Mouse (Mus musculus) heart, postnatal 4 days (tissue): ENCODE results near the gene Slc25a23. TPM values are rescaled to one million over a fixed set of nuclear protein-coding genes. Genes with fewer than 3 reads are reported as not detected.

Experiments used
- DNase-seq: peaks from one replicate; pipeline ENCODE4 v3.0.0; 2021
- total RNA-seq, 2 experiments: library from RNA; stranded (reverse); gene quantifications; 2 replicates each; pipeline ENCODE4 v1.2.3; 2021

The Slc25a23 gene
- 10 to 100 TPM; 78.3 to 81.6 TPM for total RNA-seq

GRCm38 (mm10) chr17:57059486-57059977 is at the start of gene Slc25a23:
Gene Slc25a23, minus strand, starts transcription at chr17:57059863.
- peak; percentile 74 for DNase-seq

GRCm38 (mm10) chr17:57108666-57109171 is 49.1 kb upstream of the Slc25a23 start:
- DNase-seq: no peak

GRCm38 (mm10) chr17:57108040-57108665 is 48.5 kb upstream of the Slc25a23 start:
- DNase-seq: no peak

GRCm38 (mm10) chr17:57107064-57107463 is 47.4 kb upstream of the Slc25a23 start:
- no peak for DNase-seq

GRCm38 (mm10) chr17:57106035-57106368 is 46.3 kb upstream of the Slc25a23 start:
- no peak for DNase-seq

- DNase-seq: peak; percentile 31
These were observed 45.7 kb upstream of the Slc25a23 start, which contains the start of gene Tnfsf9 for GRCm38 (mm10) chr17:57105181-57106034. Gene Tnfsf9, plus strand, starts transcription at chr17:57105325.

- no peak for DNase-seq
These were observed 44.8 kb upstream of the Slc25a23 start for GRCm38 (mm10) chr17:57104496-57104895.

GRCm38 (mm10) chr17:57102276-57102675 is 42.6 kb upstream of the Slc25a23 start:
- DNase-seq: no peak

GRCm38 (mm10) chr17:57099629-57100325 is 40.1 kb upstream of the Slc25a23 start:
- peak; percentile 31 for DNase-seq

GRCm38 (mm10) chr17:57098321-57098720 is 38.7 kb upstream of the Slc25a23 start:
- no peak for DNase-seq

- DNase-seq: peak; percentile 89
These were observed 36.9 kb upstream of the Slc25a23 start for GRCm38 (mm10) chr17:57096623-57096920.

GRCm38 (mm10) chr17:57095855-57096622 is 36.4 kb upstream of the Slc25a23 start:
- peak; percentile 54 for DNase-seq

GRCm38 (mm10) chr17:57094222-57094621 is 34.6 kb upstream of the Slc25a23 start:
- DNase-seq: no peak

- DNase-seq: peak; percentile 52
These were observed 27.6 kb upstream of the Slc25a23 start, which contains the start of gene Tubb4a for GRCm38 (mm10) chr17:57087049-57087832. Gene Tubb4a, minus strand, starts transcription at chr17:57087782.

- peak; percentile 8 for DNase-seq
These were observed 26.5 kb upstream of the Slc25a23 start for GRCm38 (mm10) chr17:57085970-57086757.

- no peak for DNase-seq
These were observed 22.8 kb upstream of the Slc25a23 start for GRCm38 (mm10) chr17:57082481-57082880.

GRCm38 (mm10) chr17:57081234-57081842 is 21.7 kb upstream of the Slc25a23 start:
- no peak for DNase-seq

- no peak for DNase-seq
These were observed 20.3 kb upstream of the Slc25a23 start for GRCm38 (mm10) chr17:57079919-57080318.

- no peak for DNase-seq
These were observed 18.7 kb upstream of the Slc25a23 start, which contains the start of gene Dennd1c for GRCm38 (mm10) chr17:57078336-57078735. Gene Dennd1c, minus strand, starts transcription at chr17:57078514.

GRCm38 (mm10) chr17:57076916-57077315 is 17.3 kb upstream of the Slc25a23 start:
- DNase-seq: no peak
